Mouse (Mus musculus) urinary bladder, postnatal 36 days (tissue): Measurements from ENCODE around the gene Zbtb42.
A peak's percentile ranks its signal among the peaks of the same experiment; 100 is the strongest.

Experiments used
- DNase-seq, 2 experiments: peaks; one replicate each; pipeline ENCODE4 v3.0.0; 2022; ENCODE audit warnings: low spot score in 2 of 2, mixed read lengths in 1 of 2

The Zbtb42 gene

DNA sequence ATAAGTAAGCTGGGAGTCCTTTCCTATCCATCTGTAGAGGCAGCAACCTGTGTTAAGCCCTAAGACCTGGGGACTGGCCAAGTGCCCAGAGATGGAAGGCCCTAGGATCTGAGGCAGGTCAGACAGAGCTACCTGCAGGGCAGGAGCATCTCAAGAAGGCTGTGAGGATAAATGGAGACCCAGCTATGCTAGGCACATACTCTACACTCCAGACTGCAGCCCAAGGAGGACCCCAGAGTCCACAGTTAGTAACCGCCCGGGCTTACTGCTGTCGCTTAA, 17.4 kb upstream of the Zbtb42 start:
- DNase-seq, result no peak

DNA sequence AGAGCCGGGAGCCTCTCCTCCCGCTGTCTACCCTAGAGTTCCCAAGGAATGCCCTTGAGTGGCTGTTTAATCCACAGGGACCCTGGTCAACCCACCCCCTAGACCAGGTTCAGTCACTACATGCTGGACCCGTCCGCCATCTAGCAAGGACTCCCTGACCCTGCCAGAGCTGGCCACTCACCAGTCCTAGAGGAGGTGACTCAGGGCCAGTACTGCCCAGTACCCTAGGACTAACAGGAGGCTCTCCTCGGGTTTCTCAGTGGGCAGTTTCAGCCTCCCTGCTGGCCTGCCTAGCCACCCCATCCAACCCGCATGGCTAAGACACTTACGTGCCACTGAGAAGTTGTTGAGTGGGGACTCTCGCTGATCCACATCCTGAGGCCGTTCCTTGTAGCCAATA, 16.8 kb upstream of the Zbtb42 start:
- DNase-seq, result no peak

DNA sequence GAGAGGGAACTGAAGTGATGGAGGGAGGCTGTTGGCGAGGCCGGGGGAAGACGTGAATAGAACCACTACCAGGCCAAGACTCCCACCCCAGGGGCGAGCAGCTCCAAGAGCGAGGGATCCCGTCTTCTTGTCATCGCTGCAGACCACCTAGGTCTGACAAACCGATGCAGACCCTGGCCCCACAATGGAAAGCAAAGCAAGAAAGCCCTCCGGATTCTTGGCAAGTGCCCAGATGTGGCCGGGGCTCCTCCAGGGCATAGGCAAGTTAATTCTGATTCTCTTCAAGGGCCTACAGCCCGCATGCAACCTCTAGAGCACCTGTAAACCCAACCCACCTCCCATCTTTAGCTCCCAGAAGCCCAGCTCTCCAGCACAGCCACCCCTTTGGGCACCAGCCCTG, 15.3 kb upstream of the Zbtb42 start:
- no peak for DNase-seq

DNA sequence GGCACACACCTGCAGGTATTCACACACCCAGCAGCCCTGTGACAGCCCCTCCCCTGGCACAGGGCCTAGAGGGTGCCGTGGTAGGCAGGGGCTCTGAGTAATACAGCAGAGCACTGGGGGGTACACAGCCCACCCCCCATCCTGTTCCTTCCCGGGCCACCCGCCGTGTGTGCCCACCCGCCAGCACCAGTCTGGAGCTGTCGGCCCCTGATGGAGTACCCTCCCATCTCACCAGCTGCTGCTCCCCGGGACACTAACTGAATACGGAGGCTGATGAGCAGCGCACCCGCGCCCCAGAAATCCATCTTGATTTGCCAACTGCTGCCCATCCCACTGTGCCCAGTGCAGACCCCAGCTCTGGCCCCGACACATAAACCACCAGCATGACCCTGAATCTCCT, 14.9 kb upstream of the Zbtb42 start:
- DNase-seq, result no peak

DNA sequence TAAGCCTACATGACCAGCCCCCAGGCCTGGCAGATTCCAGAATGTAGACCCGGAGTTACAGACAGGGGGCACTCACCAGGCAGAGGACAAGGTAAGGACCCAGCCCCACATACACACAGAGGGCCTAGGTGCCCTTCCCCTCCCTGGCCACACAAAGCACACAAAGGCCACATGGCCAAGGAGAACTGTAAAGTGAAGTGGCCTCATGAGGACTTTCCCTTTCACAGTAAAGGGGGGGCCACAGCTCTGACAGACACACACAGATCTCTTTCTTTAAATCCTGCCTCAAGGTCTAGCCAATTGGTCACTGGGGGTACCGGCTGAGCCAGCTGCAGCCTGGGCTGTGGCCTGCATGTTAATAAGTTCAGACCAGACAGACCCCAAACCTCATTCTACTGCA, 14.5 kb upstream of the Zbtb42 start:
- no peak for DNase-seq

DNA sequence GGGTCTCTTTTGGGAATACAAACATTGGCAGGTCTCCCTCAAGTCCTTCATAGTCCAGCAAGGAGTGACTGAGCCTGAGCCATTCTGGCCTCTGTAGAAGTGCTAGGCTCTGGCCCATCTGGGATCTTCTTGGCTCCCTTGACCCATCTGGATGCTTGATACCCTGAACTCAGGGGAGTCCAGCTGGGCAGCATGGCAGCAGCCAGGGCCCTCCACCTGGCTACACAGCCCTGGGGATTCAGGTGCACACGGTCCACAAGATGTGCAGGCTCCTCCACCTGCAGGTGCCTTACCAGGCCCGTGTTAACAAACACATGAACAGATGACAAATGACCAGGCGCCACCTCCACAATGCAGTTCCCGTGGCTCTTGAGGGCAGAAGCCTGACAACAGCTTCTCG, 14.0 kb upstream of the Zbtb42 start:
- no peak for DNase-seq

DNA sequence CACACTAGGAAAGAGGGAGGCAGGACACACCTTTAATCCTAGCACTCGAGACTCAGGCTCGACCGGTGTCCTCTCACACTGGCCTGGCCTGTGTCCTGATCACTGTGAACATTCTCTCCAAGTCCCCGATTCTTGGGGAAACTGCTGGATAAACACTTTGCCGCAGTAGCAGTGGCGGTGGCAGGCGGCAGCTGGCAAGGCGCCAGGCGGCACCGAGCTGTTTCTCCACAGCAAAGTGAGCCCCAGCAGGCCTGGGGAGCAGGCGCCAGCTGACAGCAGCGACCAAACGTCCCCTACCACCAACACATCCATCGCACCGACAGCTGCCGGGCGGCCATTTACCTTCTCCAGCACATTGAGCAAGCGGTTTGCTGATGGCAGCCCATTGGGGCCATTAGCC, 13.2 kb upstream of the Zbtb42 start:
- peak; percentile 28 to 63 for DNase-seq

DNA sequence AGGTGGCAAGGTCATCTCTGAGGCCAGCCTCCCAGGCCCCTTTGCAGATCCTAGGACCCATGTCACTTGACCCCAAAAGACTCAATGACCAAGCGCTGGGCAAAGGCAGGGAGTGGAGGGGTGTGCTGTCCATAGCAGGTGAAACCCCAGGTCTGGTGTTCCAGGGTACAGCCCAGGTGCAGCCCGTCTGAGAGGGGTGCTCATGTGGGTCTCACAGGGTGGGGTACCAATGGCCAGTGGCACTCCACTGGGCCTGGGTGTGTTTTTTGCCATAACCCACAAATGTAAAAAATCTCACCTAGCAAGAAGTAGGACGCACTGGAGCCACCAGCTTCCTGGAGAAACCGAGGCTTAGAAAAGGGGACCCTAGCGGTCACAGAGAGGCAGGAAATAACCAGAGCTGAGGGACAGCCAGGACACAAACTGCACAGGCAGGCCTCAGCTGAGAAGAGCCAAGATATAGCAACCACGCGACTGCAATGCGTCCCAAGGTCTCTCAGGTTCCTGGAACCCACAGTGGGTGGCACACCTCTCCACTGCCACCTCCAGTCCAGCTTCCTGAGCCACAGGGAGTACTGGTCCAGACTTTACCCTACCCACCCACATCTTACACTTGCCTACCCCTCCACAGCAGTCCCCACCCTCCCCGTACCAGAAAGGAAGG, 12.6 kb upstream of the Zbtb42 start:
- DNase-seq, result no peak

DNA sequence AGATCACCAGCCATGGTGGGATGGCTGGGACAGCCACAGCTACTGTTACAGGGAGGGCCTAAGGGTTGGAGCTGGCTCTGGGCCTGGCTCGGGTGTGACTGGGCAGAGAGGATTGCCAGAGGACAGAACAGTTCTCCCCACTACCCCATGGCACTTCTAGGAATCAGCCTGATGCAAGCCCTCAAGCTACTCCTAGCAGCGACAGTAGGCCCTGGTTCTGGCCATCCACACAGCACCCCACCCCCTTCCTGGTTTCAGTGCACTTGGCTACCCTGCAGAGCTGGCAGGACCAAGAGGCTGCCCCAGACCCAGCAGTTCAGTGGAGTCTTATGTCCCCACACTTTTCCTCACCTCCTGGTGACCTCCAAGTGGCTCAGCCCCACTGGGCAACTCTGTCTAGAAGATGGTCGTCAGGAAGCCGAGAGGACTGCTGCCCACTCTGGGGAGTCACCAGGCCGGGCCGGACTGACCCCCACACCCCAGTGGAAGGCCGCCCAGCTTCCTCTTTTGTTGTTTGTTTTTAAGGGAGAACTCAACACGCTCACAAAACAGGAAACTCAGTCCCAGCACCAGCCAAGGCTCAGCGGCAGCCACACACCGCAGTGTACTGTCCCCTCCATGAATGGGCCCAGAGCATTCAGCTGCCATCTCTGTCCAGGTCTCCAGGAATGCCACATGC, 10.9 kb upstream of the Zbtb42 start:
- DNase-seq, result peak in 1 of 2 experiments; percentile 54

DNA sequence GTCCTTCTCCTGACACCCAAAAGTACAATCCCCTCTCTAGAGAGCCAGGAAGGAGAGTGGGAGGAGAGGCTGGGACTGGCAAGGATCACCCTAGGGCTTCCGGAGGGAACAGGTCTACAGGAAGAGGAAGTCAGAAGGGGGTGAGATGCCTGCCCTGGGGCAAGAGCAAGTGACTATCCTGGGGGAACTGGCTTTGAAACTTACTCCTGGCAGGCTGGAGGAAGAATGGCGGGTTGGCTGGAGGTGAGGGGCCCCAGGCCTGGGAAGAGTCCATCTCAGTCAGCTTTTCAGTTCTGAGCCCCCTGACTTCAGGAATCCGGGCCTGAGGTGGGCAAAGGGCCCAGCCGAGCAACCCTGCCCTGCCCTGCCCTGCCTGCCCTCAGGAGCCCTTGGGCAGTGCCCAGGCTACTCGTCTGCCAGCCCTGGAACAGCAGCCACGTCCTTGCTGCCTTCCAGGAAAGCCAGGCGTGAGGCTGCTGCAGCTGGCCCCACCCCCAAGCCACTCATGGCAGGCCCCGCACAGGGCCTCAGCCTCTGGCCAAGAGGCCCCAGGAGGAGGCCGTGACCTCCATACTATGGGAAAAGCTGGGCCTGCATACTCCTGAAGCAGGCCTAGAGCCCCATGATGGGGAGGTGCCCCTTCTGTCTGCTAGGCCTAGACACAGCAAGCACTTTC, 7.8 kb upstream of the Zbtb42 start:
- DNase-seq, result peak in 1 of 2 experiments; percentile 62

DNA sequence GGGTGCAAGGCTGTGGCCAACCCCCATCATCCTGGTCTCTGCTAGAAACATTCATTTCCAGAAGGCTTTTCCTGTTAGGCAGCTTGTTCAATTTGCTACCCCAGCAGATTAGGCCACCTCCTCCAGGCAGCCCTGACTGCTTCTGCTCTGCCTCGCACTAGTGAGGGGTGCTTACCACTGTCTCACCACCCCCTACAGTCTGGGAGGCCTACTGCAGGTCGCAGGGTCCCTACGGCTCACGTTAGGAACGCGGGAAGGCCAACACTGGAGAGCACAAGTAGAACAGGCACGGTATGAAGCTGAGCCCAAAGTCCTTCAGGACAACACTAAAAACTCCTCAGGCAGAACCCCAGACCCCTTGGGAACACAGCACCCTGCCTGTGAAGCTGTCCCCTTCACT, 6.7 kb upstream of the Zbtb42 start:
- DNase-seq, result no peak

DNA sequence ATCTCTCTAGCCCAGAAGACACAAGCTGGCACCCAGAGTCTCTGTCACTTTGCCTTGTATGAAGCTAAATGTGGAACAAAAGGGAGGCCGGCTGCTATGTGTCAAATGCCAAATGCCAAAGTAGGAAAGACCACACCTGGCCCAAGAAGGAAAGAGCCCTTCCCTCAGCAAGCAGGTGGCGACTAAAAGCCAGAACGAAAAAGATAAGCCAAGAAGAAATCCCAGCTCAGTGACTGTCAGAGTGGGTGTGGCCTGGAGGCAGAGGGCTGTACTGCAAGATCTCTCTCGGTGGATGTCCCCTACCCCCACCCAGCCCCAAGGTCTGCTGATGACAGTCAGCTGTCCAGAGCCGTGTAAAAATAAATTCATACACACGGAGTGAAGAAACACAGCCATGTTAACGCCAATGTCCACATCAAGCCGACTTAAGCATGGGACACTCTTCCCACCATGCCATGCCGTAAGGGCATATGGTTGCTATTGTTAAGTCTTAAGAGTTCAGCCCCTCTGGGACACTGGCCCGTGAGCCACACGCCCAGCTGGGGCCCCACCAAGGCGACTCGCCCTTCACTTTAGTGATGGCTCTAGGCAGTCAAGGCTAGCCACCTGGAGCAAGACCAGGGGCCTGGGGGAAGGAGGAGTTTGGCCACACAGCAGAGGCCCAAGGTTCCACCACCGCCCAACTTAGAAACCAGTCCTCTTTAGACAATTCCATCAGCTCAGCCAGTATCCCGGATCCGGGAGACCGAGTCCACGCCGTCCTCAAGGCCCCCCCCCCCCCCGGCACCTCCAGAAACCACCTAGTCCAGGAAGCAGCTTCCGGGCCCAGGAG, 5.7 kb upstream of the Zbtb42 start:
- peak in 1 of 2 experiments; percentile 39 for DNase-seq

DNA sequence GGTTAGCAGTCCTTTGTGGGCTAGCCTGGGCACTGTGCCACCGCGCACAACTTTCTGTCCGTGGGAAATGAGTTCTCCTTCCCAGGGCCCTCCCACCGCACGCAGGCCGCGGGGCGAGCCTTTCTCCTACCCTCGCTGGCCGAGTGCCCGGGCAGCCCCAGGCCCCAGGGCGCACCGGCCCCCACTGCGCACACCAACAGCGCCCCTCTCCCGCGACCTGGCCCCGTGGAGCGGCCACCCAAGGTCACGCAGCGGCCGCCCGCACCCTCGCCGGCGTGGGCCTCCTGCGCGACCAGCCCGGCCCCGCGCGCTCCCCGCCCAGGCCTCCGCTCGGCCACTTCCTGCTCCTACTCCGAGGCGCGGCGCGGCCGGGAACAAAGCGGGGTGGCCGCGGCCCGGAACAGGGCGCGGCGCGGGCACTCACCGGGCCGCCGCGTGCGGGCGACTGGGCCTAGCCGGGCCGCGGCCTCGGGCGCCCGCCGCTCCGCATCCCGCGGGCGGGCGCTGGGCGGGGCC, 5.0 kb upstream of the Zbtb42 start:
- peak in 1 of 2 experiments; percentile 26 for DNase-seq

DNA sequence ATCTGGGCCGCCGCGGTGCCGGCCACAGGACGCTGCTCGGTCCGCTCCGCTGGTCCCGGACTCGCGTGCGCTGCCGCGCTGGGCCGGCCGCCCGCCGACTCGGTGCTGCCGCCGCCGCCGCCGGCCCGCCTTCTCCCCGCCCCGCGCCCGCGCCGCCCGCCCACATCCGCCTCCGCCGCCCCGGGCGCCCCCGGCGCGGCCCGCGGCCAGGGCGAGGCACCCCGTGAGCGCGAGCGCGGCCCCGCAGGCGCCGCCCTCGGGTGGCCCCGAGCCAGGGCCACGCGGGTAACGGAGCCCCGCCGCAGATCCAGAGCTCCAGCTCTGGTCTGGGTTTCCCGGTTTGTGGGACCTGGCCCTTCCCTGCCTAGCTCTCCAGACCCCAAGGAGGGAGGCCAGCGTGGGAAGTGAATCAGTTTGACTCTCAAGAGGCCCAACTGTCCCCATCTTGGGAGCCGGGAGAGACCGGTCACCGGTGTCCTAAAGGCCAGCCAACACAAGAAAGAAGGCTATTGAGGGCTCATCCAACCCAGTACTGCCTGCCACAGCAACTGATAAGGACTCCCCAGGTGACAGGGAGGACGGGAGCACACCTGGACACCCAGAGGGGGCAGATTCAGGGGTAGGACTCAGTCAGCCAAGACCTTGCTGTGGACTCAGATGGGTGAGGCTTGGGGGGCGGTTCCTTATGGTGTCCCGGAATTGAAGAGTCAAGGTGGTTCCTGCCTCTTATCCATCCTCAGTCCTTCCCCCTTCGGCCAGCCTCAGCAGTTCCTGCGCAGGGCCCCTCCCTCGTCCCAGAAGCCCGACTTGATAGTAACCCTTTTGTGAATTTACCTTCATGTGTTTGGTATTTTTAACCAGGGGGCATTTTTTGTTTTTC, 4.3 kb upstream of the Zbtb42 start, which contains the start of gene Akt1:
TSS of gene Akt1 (minus strand) at position 753 of the 880 bp plus-strand sequence.
- peak; percentile 59 to 65 for DNase-seq

DNA sequence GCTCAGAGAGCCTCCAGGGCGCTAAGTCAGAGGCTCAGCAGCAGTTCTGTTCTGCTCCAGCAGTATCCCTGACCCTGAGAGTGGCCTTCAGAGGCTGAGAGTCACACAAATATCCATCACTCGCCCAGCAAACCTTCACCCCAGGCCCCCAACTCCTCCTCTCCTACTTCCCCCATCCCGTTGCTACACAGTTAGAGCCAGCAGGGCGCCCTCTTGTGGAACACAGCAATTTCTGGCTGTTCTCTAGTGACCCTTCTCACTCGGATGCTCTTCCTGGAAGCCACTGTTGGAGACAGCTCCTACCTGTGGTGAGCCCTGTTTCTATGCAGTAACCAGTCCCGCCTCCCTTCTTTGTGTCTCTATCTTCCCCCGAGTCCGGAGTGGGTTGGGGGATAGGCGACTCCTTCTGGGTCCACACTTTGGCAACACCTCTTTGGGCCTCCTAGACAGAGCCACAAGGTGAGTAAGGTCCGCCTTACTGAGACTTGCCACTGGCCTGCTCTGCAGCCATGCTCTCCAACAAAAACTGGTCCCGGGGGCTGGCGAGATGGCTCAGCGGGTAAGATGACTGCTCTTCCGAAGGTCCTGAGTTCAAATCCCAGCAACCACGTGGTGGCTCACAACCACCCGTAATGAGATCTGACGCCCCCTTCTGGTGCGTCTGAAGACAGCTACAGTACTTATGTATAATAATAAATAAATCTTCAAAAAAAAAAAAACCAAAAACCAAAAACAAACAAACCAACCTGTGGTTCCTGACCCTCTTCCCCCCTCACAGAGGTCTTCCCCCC, 3.2 kb upstream of the Zbtb42 start:
- peak; percentile 76 to 80 for DNase-seq

DNA sequence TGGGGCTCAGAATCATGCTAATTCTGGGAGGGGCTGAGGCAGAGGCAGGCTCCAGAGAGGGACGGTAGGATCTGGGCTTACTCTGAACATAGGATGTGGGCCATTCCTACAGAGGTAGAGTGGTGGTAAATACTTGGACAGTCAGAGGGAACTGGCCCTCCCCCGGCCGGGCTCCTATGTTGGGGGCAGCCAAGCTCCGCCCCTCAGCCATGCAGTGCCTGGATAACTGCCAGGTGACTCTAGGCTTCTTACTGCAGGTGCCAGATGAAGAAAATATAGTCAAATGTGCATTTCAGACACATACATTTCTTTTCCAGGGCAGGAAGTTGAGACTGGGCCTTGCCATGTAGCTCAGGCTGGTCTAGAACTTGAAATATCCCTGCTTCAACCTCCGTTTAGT, 1.6 kb upstream of the Zbtb42 start:
- DNase-seq, result no peak

DNA sequence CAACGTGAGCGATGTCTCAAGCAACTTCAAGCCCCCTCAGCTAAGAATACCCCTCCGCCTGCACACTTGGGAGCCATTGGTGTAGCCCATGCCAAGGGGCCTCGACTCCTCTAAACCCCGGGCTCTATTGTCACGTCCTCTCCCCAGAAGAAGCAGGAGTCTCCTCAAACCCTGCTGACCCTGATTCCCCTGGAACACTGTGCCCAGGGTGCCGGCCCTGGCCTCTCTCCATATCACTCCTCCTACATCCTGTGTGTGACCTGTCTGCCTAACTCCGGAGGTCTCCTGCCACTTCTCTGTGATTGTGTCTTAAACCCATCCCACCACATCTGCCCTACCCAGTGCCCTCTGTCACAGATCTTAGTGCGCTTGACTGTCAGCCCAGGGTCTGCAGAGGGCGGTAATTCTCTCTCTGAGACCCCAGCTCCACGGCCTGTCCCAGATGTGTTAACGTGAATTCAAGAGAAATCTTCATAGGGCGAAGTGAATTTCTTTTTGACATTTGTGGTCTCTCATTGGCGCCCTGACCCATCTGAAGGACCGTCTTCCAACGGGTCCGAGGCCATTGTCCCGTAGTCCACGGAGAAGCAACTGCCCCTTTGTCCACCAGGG, 579 bp upstream of the Zbtb42 start:
- DNase-seq, result peak in 1 of 2 experiments; percentile 22

DNA sequence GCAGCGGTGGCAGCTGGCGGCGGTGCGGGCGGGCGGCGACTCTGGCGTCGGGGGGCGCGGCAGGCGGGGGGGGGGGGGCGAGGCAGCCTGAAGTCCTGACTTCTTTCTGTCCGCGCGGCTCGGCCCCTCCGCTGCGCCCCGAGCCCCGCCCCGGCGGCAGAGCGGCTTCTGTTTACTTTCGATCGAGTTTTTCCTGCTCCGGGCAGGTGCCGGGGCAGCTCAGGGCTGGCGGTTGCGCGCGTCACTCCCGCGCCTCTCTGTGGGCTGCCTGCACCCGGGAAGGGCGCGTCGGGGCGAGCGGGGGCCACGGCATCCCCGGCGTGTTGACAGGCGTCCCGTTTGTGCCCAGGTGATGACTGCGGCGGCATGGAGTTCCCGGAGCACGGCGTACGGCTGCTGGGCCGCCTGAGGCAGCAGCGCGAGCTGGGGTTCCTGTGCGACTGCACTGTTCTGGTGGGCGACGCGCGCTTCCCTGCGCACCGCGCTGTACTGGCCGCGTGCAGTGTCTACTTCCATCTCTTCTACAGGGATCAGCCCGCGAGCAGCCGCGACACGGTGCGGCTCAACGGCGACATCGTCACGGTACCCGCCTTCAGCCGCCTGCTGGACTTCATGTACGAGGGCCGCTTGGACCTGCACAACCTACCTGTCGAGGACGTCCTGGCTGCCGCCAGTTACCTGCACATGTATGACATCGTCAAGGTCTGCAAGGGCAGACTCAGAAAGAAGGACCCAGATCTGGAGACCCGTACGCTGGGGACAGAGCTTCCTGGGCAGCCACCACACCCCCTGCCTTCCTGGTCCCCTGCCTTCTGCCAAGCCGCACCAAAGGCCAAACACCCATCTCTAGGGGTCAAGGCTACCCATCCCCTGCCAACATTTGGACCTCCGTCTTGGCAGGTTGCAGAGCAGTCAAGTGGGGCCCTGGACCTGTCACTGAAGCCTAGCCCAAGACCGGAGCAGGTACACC, 684 bp downstream of the Zbtb42 start:
- peak; percentile 64 to 80 for DNase-seq

DNA sequence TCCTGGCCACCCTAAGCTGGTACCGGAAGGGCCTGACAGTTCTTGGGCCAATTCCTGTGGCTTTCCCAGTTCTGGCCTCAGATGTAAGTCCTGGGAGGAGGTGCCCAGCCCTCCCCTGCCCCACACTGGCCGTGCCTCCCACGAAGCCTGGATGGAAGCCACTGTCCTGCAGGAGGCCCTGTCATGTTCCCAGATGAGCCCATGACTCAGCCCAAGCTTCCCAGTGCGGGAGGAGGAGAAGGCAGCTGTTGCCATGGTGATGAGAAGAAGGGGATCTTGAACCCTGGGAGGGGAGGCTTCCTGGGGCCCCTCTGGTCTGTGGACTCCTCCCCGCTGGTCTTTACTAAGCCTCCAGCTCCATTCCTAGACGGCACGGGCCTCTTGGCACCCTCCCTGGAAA, 4.7 kb downstream of the Zbtb42 start:
- no peak for DNase-seq
